Mouse (Mus musculus) gastrocnemius, postnatal 25 days (tissue): ENCODE measurements around the gene Entpd1. TPM values are rescaled to one million over a fixed set of nuclear protein-coding genes. Genes with fewer than 3 reads are reported as not detected.
"Not testable (repeated sequence)": the region's sequence is repeated elsewhere in the genome, so short reads cannot be mapped to it uniquely, and the experiment has no call there.

Experiments used
- DNase-seq: peaks from one replicate; pipeline ENCODE4 v3.0.0; 2022
- long read RNA-seq, 2 experiments: library from polyadenylated mRNA; stranded (forward); transcript quantifications; one replicate each; pipeline ENCODE4 v2.0.0; 2021
- total RNA-seq, 2 experiments: library from RNA; stranded (reverse); gene quantifications; 1 replicate in 1 of 2; 2 replicates in 1 of 2; pipeline ENCODE4 v1.2.3; 2021

Gene Entpd1
- total RNA-seq = 10 to 100 TPM; 13.7 to 15.8 TPM
- long read RNA-seq, experiment 1, full-length matches to known transcripts = 4 of 5 reads
- long read RNA-seq, experiment 1, partial matches to known transcripts = 0 of 5 reads
- long read RNA-seq, experiment 1, other reads (novel, unspliced or antisense) = 1 of 5 reads
- long read RNA-seq, experiment 2, full-length matches to known transcripts = 4 of 14 reads
- long read RNA-seq, experiment 2, partial matches to known transcripts = 1 of 14 reads
- long read RNA-seq, experiment 2, other reads (novel, unspliced or antisense) = 9 of 14 reads

DNA sequence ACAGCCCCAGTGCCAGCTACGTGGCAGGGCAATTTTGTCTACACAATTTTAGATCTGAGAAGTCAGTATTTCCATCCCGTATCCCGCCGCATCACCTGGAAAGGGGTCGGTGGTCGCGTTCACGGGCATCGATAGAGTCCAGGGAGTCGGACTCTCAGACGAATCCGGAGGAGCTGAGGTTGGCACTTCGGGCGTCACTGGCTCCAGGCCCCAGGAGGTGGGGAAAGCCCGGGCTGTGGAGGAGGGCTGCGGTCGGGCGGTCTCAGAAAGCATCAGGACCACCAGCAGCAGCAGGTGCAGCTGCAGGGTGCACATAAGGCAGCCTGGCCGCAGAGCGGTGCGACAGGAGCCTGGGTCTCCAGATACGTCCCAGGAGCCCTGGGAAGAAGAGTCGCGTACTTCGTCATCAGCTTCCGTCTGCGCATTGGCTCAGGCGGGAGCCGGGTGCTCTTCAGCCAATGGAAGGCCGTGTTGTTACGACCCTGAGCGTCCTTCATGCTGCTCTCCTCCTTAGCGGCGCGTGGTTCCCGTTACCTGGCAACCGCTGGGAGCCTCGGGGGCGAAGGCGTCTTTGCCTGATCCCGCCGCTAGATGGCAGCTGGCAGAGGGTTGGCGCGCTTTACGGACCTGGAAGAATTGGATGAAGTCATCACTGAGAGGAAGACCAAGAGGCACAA is at the start of gene Entpd1, which contains the start of gene Tctn3:
Entpd1 (plus strand) TSS at position 537 of the 677 bp plus-strand sequence.
Tctn3 (minus strand) TSS at position 404 of the 677 bp plus-strand sequence.
- peak; percentile 95 for DNase-seq

DNA sequence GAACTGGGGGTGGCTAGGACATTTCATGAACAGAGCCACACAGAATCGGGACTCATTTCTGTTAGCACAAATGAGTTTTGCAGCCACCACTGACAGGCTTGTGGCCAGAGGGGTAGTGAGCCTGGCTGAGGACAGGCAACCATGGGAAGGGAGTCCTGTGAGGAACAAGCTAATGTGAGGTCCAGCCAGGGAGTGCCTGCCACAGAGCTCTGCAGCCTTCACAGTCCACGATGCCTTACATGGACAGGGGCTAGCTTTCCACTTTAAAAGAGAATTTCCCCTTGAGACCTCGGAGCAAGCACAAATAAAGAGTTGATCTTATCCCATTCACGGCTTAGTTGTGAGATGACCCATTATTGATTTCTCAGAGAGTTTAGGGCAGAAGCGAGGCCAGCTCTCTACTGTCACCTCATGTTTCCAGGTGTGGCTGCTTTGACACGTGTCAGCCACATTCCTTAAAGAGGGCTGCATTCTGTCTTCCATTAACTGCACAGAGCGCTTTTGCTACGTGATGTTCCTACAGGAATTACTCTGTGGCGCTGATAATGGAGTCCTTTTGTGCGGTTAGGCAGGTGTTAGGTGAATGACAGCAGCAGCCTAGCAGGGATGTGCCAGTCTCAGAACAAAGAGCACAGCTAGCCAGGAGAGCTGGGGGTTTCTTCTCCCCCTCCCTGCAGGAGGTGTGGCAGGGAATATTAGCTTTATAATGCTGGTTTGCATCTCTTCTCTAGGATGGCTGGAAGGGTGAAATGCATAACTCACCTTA is 48.1 kb upstream of the Entpd1 start:
- DNase-seq = no peak

DNA sequence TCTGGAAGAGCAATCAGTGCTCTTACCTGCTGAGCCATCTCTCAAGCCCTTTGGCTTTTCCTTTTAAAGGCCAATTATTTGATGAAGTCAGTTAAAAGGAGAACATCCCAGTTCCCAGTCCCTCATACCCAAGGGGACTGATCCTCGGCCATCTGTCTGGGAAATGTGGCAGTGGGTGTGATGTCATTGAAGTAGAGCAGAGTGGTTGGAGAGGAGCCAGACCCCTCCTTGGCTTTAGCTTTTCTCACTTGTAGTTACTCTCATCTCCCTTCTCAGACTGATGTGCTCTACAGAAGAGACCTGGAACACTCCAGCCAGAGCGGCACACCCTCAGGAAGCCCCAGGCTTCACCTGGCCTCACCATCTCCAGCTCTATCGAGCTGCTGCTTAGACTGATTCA is 44.5 kb upstream of the Entpd1 start:
- DNase-seq = no peak

DNA sequence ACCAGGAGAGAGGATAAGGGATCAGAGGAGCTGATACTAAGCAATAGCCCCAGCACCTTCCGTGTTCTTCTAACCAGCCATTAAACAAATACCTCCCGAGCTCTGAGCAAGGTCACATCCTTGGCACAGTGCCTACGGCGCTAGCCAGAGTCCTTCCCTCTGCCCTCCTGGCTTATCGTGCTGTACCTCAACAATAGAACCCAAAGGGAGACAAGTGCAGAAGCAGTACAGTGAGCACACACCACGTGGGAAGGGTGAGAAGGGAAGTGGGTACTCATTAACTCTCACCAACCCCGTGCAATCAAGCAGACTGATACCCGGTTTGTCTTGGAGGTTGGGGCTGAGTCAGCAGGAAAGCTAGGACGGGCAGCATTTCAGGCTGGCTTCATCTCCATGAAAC is 41.4 kb upstream of the Entpd1 start:
- DNase-seq = no peak

DNA sequence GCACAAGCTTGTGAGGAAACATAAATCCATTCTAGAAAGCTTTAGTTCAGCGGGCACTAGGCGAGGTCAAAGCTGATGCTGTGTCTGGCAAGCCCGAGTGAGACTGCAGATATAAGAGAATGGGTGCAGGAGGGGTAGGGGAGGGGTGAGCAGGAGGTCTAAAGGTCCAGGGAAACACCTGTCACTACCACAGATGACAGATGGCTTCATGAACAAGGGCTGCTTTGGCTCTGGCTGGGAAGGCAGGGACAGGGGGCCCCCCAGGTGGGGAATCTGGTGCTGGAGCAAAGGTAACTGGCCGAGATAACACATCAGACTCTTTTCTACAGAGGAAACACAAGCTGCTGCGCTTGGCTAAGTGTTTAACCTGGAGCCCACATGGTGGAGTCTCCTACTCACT is 36.7 kb upstream of the Entpd1 start:
- no peak for DNase-seq

DNA sequence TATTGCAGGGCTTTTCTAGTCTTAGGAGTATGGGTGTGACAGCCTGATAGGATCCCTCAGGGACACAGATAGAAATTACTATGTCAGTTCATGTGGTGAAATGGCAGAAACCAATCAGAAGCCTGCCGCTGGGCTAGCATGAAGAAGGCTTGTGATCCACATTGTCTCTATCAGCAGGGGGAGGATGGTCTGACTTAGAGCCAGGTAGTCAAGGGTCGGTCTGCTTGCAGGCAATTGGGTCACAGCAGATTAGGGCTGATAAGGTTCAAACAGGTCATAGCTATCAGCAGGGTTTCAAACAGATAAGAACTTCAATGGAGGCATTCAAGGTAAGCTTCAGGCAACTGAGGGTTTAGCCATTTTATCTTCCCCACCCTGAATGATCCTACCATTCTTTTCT is 31.3 kb upstream of the Entpd1 start:
- DNase-seq = no peak

DNA sequence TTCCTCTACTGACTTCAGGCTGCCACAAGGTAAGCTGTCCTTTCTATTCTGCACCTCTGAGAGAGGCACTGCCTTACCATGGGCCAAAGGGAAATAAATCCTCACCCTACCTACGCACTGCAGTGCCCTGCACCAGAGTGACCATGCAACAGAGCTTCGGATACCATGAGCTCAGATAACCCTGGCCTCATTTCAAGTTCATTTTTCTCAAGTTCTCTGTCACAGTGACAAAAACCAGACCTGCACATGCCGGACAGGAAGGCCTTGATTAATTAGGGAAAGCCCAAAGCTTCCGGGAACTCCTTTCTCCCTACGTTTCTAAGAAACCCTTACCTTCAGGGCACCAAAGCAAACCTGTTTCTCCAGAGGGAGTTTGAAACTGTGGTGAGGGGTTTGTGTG is 30.5 kb upstream of the Entpd1 start:
- DNase-seq = no peak

DNA sequence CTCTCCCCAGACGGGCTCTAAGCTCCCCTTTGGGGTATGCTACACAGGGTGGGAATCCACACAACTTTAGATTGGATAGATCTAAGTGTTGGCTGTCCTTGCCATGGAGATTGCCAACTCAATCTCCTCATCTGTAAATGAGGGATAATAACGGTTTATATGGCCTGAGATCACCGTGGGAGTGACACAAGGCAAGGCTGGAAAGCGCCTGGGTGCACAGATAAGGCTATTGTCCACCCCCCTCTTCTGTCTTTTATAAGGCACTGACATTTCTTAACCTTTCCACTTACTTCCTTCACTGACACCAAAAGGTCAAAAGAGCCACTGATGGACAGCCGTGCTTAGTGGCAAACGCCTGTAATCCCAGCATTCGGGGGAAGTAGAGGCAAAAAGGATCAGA is 25.3 kb upstream of the Entpd1 start:
- no peak for DNase-seq

DNA sequence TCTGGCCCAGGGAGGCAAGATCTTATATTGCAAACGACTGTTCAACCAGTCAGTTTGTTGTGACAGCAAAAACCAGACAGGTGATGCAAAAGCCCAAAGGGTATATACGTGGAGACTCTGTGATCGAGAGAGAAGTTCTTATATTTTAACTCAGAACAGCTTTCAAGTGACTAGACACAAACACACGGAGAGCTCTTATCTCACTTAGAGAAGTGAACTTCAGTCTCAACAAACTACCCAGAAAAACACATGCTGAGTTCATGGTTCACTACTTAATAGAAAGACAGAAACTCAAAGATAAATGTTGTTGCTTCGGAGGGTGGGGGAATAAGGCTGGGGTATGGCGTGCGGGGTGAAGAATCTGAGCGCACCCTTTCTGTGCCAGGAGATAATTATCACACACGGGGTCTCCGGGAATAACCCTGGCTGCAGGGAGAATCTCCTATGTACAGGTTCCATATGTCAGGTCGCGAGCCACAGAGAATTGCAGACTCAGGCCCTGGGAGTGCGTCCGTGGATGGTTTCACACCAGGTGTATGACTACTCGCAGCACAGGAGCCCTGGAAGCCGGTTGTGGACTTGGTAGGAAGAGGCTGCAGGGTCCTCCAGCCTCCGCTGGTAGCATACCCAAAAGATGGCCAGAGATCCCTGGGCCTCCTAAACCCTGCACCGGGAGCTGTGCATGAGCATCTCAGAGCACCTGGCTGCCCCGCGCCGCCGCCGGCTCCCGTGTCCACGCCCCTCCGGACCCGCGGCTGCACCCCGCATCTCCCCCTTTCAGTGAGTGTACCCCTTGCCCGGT is 24.5 kb upstream of the Entpd1 start:
- no peak for DNase-seq

DNA sequence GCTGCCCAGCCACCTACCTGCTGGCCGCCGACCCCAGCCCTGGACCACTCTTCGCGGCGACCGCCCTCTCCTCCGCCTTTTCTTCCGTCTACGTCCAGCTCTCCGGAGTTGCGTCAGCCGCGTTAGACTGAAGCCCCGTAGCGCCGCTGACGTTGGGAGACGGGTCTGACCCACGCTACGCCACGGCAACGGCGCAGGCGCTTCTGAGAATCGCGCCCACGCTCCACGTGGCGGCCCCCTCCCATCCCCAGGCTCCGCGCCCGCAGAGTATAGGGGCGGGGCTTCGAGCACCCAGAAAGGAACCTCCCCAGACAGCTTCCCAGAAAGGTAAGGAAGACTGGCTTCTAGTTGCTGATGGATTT is 23.9 kb upstream of the Entpd1 start, which contains the start of gene Aldh18a1:
Aldh18a1 (minus strand) TSS at position 171 of the 362 bp plus-strand sequence.
- DNase-seq = peak; percentile 89

DNA sequence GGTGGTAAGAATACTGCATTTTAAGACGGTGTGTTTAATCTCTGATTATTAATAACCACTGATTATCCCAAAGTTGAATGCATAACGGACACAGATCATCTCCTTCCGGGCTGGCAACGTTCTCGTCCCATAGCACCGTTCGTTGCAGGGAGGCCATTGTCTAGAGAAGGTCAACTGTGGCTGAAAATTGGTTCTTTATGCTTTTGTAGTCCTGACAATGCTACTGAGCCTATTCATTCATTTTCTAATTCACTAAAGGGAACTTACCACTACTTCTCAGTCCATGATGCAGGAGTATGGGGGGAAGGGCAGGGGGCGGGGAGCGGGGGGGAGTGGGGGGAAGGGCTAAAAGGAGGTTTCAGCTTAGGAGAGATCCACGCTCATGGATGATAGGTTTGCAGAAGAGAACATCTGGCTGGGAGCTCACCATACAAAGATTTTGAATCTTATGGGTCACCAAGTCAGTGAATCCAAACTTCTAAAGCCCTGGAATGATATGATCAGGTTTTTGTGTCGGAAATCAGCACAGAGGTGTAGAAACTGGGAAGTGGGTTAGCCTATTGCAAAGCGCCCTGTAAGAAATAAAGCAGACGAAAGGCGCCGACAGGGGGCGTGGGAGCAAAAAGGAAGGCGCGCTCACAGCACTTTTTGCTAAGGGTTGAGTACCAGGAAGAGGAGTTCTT is 23.2 kb upstream of the Entpd1 start:
- DNase-seq = peak; percentile 73

DNA sequence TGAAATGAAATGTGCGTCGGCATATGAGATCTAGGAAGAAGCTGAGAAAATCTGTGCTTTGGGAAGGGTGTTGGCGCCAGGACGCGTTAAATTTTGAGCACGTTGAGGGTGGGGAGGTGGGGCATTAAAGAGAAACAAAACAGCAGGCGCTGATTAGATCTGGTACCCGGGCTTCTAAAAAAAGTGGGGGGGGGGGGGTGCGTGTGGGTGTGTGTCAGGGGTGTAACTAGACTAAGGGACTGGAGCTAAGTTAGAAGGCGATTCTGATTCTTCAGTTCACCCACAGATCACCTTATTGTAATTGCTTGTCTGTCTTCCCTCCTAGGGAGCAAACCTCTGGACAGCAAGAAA is 22.7 kb upstream of the Entpd1 start:
- DNase-seq = no peak

DNA sequence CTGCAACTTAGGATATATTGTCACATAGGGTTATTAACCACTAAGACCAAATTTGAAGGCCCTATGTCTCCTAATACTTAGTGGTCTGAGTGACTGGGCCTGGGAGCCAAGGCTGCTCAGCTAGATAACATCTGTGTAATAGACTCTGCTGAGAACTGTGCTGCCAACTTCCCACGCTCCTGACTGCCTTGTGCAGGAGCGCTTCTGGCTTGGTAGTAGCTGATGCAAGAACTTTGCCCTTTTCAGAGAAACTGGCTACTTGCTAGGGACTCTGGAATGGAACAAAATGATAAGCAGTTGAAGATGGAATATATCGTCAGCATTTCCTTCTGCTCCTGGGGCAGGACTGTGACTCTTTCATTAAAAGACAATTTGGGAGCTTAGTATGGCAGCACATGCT is 16.9 kb upstream of the Entpd1 start:
- DNase-seq = no peak

DNA sequence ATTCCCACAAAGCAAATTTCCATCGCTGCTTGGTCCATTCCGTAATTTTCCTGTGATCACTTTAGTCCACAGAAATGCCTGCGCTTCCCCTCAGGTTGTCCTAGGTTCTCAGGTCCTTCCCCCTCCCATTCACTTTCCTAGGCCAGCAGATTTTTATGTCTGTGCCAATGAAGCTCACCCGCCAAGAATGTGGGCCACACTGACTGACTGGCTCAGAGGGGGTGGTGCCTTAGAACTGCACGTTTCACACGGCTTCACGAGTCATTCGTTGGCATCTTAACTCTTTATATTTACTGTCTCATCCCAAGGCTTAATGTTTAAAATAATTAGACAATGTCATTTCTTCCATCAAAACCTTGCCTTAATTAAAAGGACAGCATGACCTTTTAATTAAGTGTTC is 16.3 kb upstream of the Entpd1 start:
- no peak for DNase-seq

DNA sequence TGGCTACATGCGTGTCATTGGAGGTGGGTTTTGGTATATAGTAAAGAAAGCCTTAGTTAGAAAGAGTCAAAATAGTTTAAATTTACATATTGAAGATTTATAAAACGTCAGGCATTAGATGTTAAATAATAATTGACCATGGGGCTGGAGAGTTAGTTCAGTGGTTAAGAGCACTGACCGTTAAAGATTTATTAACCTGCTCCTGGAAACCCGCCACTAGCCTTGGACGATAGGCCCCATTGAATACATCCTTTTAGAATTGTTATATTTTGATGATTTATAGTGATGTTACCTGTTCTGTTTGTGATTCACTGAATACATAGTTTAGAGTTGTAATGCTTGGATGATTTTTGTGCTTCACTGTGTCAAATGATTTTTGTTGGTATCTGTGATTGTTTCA is 11.3 kb upstream of the Entpd1 start:
- not testable (repeated sequence) for DNase-seq

DNA sequence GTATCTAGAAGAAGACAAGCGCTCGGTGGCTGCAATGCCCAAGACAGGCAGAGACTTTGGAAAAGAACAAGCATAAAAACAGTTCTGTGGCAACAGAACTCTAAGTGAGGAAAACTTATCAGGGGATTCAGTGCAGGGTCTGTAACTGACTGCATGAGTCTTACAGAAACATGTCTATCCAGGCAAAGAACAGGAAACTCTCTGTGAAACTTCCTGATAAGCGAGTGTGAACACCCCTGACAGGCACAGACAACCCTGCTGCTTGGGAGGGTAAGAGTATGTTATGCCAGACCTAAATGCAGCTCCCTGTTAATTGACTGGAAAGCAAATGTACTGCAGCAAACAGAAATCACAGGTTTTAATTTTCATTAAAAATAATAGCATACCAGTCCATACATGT is 10.3 kb upstream of the Entpd1 start:
- DNase-seq = no peak

DNA sequence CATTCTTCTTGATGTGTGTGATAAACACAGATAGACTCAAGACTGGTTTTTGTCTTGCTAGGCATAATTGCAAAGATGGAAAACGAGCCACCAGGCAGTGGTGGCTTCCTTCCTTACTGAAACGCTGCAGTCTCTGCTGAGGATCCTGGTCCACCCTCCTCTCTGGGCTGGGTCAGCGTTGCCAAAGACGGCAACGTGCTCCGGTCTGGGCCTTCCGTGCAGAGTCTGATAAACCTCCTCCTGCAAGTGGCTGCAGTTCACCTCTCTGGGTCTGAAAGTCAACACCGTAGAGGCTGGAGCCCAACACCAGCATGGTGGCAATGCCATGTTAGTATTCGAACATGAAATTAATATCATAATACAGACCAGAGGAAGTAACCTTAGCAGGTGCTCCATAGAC is 7.0 kb upstream of the Entpd1 start:
- no peak for DNase-seq

DNA sequence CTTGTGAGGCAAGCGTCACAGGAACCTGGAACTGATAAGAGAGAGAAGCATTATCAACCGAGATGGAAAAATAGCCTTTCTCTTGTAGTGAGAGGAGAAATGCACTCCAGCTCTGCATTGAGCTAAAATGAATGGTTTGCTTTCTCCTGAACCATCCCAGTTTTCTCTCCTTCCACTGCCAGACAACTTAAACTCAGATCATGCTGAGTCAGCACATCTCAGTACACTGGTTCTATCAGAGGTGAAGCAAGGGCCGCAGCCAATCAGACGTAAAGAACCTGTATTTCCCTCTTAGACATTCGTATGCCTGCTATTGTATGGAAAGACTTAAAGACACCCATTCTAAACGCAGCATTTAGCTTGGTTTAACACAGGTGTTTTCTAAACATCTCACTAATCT is 4.5 kb upstream of the Entpd1 start:
- no peak for DNase-seq

DNA sequence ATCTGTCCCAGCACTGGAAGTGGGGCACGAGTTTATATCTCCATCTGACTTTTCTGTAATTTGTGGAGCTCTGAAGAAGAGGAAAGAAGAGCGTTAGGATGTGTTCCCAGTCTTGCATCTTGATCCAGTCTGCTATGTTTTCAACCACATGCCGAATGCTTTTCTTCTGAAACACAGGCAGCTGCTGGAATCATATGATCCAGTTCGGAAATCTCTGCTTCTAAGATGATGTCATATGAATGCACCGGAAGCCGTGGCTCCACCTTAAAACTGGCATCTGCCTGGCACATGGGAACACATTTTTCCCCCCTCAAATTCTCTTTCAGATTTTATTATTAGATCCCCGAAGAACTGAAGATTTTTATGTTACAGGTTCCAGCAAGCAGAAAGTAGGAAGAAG is 2.6 kb downstream of the Entpd1 start:
- no peak for DNase-seq

DNA sequence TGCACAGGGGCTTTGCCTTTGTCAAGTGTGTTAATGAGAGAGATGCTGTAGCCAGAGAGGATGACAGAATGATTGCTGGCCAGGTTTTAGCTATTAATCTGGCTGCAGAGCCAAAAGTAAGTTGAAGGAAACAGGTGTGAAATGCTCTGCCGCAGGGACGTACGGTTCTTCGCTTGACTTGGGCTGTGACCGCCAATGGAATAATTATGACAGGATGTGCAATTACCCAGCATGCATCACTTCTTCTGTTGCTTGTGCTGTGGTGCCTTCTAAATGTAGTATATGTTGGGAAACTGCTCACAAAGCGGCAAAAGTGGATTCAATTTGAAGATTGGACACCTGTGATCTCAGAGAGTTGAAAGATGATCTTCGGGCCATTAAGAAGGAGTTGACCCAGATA is 3.9 kb downstream of the Entpd1 start:
- DNase-seq = no peak

DNA sequence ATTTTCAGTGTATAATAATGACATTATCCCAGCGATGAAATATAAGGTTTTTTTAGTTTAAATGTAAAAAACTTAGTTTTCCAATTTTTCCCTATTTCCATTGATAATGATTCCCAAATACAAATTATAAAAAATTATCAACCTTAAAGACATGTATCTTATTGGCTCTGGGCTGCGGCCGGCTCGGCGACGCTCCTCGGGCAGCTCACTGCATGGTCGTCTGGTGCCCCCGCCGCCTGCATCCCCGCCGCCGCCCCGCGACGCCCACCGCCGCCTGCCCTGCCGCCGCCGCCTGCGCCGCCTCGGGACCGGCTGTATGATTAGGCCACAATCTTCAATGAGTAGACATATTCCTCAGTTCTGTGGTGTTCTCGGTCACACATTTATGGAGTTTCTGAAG is 9.4 kb downstream of the Entpd1 start:
- not testable (repeated sequence) for DNase-seq

DNA sequence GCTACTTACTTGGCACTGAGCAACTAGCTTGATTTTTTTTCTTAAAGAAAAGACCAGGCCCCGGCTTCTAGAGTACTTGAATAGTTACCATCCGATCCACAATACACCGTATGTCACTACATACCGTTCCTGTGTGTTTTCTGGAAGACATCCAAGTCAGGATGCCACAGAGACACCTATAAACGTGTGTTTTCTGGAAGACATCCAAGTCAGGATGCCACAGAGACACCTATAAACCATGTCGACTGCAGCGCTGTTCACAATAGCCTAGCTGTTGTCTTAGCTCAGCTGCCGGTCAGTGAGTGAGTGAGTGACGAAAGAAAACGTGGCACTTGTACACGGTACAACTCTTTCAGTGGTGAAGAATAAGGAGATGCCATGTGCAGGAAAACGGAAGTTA is 13.8 kb downstream of the Entpd1 start:
- no peak for DNase-seq
